Mouse (Mus musculus): ENCODE data around the gene Dpt.
"Not testable (repeated sequence)": the region's sequence is repeated elsewhere in the genome, so short reads cannot be mapped to it uniquely, and the experiment has no call there.

Gene Dpt

GRCm38 (mm10) chr1:164796471-164796870 lies at the start of gene Dpt:
Gene Dpt (plus strand): TSS chr1:164796644.
- DNase-seq (ENCODE audit: low read depth, low spot score) = no peak

- no peak for DNase-seq (ENCODE audit: low read depth, low spot score)
Observed at GRCm38 (mm10) chr1:164753736-164754135, 42.7 kb upstream of the Dpt start.

GRCm38 (mm10) chr1:164755671-164756070 lies 40.8 kb upstream of the Dpt start:
- no peak for DNase-seq (ENCODE audit: low read depth, low spot score)

GRCm38 (mm10) chr1:164756951-164757350 lies 39.5 kb upstream of the Dpt start:
- no peak for DNase-seq (ENCODE audit: low read depth, low spot score)

GRCm38 (mm10) chr1:164758401-164758800 lies 38.0 kb upstream of the Dpt start:
- DNase-seq (ENCODE audit: low read depth, low spot score) = no peak

GRCm38 (mm10) chr1:164762276-164762675 lies 34.2 kb upstream of the Dpt start:
- no peak for DNase-seq (ENCODE audit: low read depth, low spot score)

GRCm38 (mm10) chr1:164766646-164767045 lies 29.8 kb upstream of the Dpt start:
- DNase-seq (ENCODE audit: low read depth, low spot score) = no peak

GRCm38 (mm10) chr1:164770611-164771010 lies 25.8 kb upstream of the Dpt start:
- no peak for DNase-seq (ENCODE audit: low read depth, low spot score)

GRCm38 (mm10) chr1:164780851-164781510 lies 15.5 kb upstream of the Dpt start:
- DNase-seq (ENCODE audit: low read depth, low spot score) = no peak

GRCm38 (mm10) chr1:164786165-164786564 lies 10.3 kb upstream of the Dpt start:
- no peak for DNase-seq (ENCODE audit: low read depth, low spot score)

- no peak for DNase-seq (ENCODE audit: low read depth, low spot score)
Observed at GRCm38 (mm10) chr1:164787771-164788170, 8.7 kb upstream of the Dpt start.

- DNase-seq (ENCODE audit: low read depth, low spot score) = no peak
Observed at GRCm38 (mm10) chr1:164788292-164788691, 8.2 kb upstream of the Dpt start.

- not testable (repeated sequence) for DNase-seq (ENCODE audit: low read depth, low spot score)
Observed at GRCm38 (mm10) chr1:164790296-164790695, 6.1 kb upstream of the Dpt start.

GRCm38 (mm10) chr1:164793049-164793448 lies 3.4 kb upstream of the Dpt start:
- no peak for DNase-seq (ENCODE audit: low read depth, low spot score)

- DNase-seq (ENCODE audit: low read depth, low spot score) = no peak
Observed at GRCm38 (mm10) chr1:164797746-164798285, 1.4 kb downstream of the Dpt start.

GRCm38 (mm10) chr1:164798471-164798922 lies 2.1 kb downstream of the Dpt start:
- DNase-seq (ENCODE audit: low read depth, low spot score) = no peak

- no peak for DNase-seq (ENCODE audit: low read depth, low spot score)
Observed at GRCm38 (mm10) chr1:164799161-164799560, 2.7 kb downstream of the Dpt start.

- no peak for DNase-seq (ENCODE audit: low read depth, low spot score)
Observed at GRCm38 (mm10) chr1:164804277-164804676, 7.8 kb downstream of the Dpt start.

- DNase-seq (ENCODE audit: low read depth, low spot score) = no peak
Observed at GRCm38 (mm10) chr1:164804751-164805435, 8.4 kb downstream of the Dpt start.

- DNase-seq (ENCODE audit: low read depth, low spot score) = no peak
Observed at GRCm38 (mm10) chr1:164809371-164809770, 12.9 kb downstream of the Dpt start.

GRCm38 (mm10) chr1:164811296-164811695 lies 14.9 kb downstream of the Dpt start:
- DNase-seq (ENCODE audit: low read depth, low spot score) = no peak

GRCm38 (mm10) chr1:164814243-164814642 lies 17.8 kb downstream of the Dpt start:
- no peak for DNase-seq (ENCODE audit: low read depth, low spot score)

GRCm38 (mm10) chr1:164815330-164815729 lies 18.9 kb downstream of the Dpt start:
- no peak for DNase-seq (ENCODE audit: low read depth, low spot score)

Data from retina, adult 2 months (tissue).